Mouse (Mus musculus) heart, postnatal 0 days (tissue): ENCODE results near the gene Spock1. TPM values are rescaled to one million over a fixed set of nuclear protein-coding genes. Genes with fewer than 3 reads are reported as not detected.

Experiments used
- ATAC-seq: fragments of 200-750 bp; cut with Nextera tagmentation; 2 replicates; pipeline ENCODE4 v1.8.0; 2017; ENCODE audit warnings: low read depth, moderate number of reproducible peaks, moderate library complexity; ENCODE audit not compliant: insufficient read depth
- DNase-seq: peaks from one replicate; pipeline ENCODE4 v3.0.0-alpha.2; 2016; ENCODE audit warnings: low spot score
- H3K27ac ChIP-seq: fragments of 300-500 bp; sonication (generic); 2 replicates; pipeline ENCODE4 v1.5.1; 2014; ENCODE audit warnings: low read depth, mild to moderate bottlenecking
- H3K27me3 ChIP-seq: fragments of 300-500 bp; sonication (generic); 2 replicates; pipeline ENCODE4 v1.6.1; 2014; ENCODE audit warnings: low read length, mixed read lengths; ENCODE audit not compliant: control insufficient read depth, insufficient read depth
- H3K36me3 ChIP-seq: fragments of 300-500 bp; sonication (generic); replicated peaks from 2 replicates; pipeline ENCODE4 v1.6.1; 2014; ENCODE audit warnings: low read length, mixed read lengths; ENCODE audit not compliant: control insufficient read depth, insufficient read depth
- H3K4me1 ChIP-seq: fragments of 300-500 bp; sonication (generic); 2 replicates; pipeline ENCODE4 v1.6.1; 2014; ENCODE audit warnings: antibody characterized with exemption; ENCODE audit not compliant: control insufficient read depth, insufficient read depth
- H3K4me2 ChIP-seq: fragments of 300-500 bp; sonication (generic); 2 replicates; pipeline ENCODE4 v1.6.1; 2014; ENCODE audit warnings: low read depth, mild to moderate bottlenecking, low read length, moderate library complexity
- H3K4me3 ChIP-seq: fragments of 300-500 bp; sonication (generic); 2 replicates; pipeline ENCODE4 v1.5.1; 2014; ENCODE audit warnings: low read depth, low read length
- H3K9ac ChIP-seq: fragments of 300-500 bp; sonication (generic); replicated peaks from 2 replicates; pipeline ENCODE4 v1.6.1; 2014; ENCODE audit warnings: low read depth, low read length, mixed read lengths
- H3K9me3 ChIP-seq: fragments of 300-500 bp; sonication (generic); replicated peaks from 2 replicates; pipeline ENCODE4 v1.6.1; 2016; ENCODE audit warnings: low read length; ENCODE audit not compliant: control insufficient read depth
- CTCF ChIP-seq: IDR thresholded peaks from 2 replicates; pipeline ENCODE4 v1.5.1; 2016; ENCODE audit warnings: antibody characterized with exemption, control low read depth, low read depth
- EP300 ChIP-seq: IDR thresholded peaks from 2 replicates; pipeline ENCODE4 v1.6.1; 2016; ENCODE audit warnings: antibody characterized with exemption, low read depth
- WGBS: fragments of 180-500 bp; shearing (Covaris S2); extraction: QIAGEN DNeasy Blood & Tissue Kit; methylation state at CpG from one replicate; pipeline ENCODE4 v1.1.7; 2014; 5-methylcytosine and 5-hydroxymethylcytosine counted together
- polyA plus RNA-seq: library from polyadenylated mRNA; unstranded; fragments of >200 nt; fragmentation: Nextera tagmentation; extraction: Ambion mirVana; gene quantifications from 2 replicates; pipeline ENCODE4 v1.2.1, GENCODE M21; 2015
- total RNA-seq: library from RNA; depleted of rRNA; stranded (reverse); fragments of >200 nt; gene quantifications from 2 replicates; pipeline ENCODE4 v1.2.3, GENCODE M21; 2014; ENCODE audit warnings: low replicate concordance

The Spock1 gene
- total and polyA plus RNA-seq, 2 experiments from 2014 or later: 0.20 to 0.23 TPM

DNA sequence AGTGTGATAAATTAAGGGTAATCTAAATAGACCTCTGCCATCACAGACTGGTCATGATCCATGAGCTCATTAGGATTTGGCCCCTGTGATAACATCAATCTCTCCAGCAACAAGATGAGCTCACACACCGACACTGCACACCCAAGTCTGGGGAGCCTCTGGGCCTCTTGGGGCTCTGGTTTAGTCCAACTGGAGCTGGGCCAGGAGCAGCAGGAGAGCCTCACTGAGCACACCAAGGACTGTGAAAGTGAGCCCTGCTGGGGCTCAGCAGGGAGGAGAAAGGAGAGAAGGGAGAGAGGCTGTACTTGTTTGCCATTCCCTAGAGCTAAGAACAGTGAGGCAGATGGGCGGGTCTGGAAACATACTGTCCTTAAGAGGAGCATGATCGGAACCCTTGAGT is 248.3 kb downstream of the Spock1 start:
- TF ChIP-seq CTCF (no peak), EP300 (no peak)
- no peak for ATAC-seq
- Histone ChIP-seq H3K36me3 (no peaks in the 10 kb centered on the region), H3K27me3 (no peaks in the 10 kb centered on the region), H3K9ac (no peak overlapping the region), H3K27ac (no peak overlapping the region), H3K4me2 (no peak overlapping the region), H3K4me1 (no peaks in the 10 kb centered on the region), H3K9me3 (no peaks in the 10 kb centered on the region), H3K4me3 (no peak overlapping the region)
- 75% methylated on average over 3 of the region's 3 CpGs for WGBS
- DNase-seq: no peak

DNA sequence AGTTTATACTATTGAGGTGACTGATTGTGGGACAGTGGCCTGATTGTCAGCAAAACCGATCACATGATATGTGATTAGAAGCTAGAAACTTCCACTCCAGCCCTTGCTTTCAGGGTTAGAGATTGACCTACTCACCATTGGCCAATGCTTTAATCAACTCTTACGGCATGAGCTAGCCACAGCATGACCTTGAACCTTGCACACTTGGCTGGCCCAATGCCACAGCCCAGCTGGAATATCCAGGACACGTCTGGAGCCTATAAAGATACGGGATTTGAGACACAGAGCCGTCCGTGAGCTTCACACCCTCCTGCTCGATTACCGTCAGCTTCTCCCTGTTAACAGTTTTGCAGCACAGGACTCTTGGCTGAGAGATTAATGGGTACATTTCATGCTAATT is 251.5 kb downstream of the Spock1 start:
- TF ChIP-seq EP300 (no peak), CTCF (no peak)
- WGBS: 44% methylated on average over 8 of the region's 8 CpGs
- no peak overlapping the region for H3K9ac ChIP-seq
- ATAC-seq: no peak
- DNase-seq: no peak
- H3K4me3 ChIP-seq: no peak overlapping the region
- no peak overlapping the region for H3K27ac ChIP-seq
- no peaks in the 10 kb centered on the region for H3K4me1 ChIP-seq
- no peaks in the 10 kb centered on the region for H3K9me3 ChIP-seq
- no peak overlapping the region for H3K4me2 ChIP-seq
- H3K36me3 ChIP-seq: no peaks in the 10 kb centered on the region
- no peaks in the 10 kb centered on the region for H3K27me3 ChIP-seq

DNA sequence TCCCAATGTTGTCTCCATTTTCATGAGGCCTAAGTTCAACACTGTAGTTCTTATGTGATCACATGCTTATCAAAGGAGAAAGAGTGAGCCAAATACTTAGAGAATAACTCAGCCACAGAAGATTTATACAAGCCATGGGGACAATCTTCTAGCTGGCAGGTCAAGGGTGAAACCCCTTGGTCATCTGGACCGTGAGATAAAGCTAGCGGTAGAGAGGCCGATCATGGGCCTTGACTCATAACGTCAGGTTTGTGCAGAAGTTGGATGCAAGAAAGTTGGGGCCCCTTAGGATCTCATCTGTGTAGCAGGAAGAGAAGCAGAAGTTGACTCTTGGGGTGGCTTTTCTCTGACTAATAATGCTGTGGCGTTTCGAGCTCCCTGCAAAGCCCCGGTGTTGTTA is 253.8 kb downstream of the Spock1 start:
- Histone ChIP-seq H3K36me3 (no peaks in the 10 kb centered on the region), H3K9me3 (no peaks in the 10 kb centered on the region), H3K9ac (no peak overlapping the region), H3K4me3 (no peak overlapping the region), H3K4me2 (no peak overlapping the region), H3K27ac (no peak overlapping the region), H3K27me3 (no peaks in the 10 kb centered on the region), H3K4me1 (no peaks in the 10 kb centered on the region)
- TF ChIP-seq CTCF (no peak), EP300 (no peak)
- 77% methylated on average over 7 of the region's 7 CpGs for WGBS
- no peak for ATAC-seq
- no peak for DNase-seq

DNA sequence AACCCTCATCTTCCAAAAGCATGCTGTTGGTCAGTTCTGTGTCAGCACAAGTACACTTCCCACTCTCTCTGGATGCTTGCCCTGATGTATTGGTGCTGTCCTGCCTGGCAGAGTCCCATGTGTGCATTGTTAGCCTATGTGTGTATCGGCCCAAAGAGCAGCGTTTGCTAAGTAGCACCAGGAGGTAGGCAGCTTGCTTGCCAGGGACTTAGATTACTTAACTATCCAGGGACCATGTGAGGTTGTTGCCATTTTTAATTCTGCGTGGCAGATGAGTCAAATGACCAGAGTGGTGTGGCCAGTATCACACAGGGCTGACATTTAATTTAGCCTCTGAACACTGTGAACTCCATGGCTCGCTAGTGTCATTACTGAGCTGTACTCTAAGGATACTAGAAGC is 256.9 kb downstream of the Spock1 start:
- Histone ChIP-seq H3K9ac (no peak overlapping the region), H3K4me2 (no peak overlapping the region), H3K4me1 (no peaks in the 10 kb centered on the region), H3K9me3 (no peaks in the 10 kb centered on the region), H3K4me3 (no peak overlapping the region), H3K27me3 (no peaks in the 10 kb centered on the region), H3K36me3 (no peaks in the 10 kb centered on the region), H3K27ac (no peak overlapping the region)
- TF ChIP-seq EP300 (no peak), CTCF (no peak)
- no peak for DNase-seq
- no peak for ATAC-seq
- 59% methylated on average over 4 of the region's 4 CpGs for WGBS

DNA sequence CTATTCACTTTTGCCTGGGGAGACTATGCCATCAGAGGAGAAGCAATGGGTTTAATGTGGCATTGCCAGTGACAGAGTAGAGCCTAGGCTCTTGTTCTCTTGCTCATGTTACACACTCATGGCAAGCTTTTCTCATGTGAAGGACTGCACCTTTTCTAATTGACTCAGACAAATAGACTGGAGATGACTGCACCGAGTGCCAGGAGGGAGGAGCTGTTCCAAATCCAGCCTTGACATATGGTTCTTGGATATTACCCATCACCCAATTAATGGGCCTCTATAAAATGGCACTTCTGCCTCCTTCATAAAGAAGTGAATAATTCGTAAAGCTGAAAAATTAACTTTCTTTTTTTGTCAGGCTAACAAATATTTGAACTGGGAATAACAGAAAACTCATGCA is 259.3 kb downstream of the Spock1 start:
- H3K9ac ChIP-seq: no peak overlapping the region
- no peak for DNase-seq
- no peak overlapping the region for H3K4me3 ChIP-seq
- no peaks in the 10 kb centered on the region for H3K36me3 ChIP-seq
- TF ChIP-seq CTCF (no peak), EP300 (no peak)
- no peaks in the 10 kb centered on the region for H3K9me3 ChIP-seq
- no peaks in the 10 kb centered on the region for H3K4me1 ChIP-seq
- WGBS: 69% methylated on average over 2 of the region's 2 CpGs
- no peak for ATAC-seq
- H3K27ac ChIP-seq: no peak overlapping the region
- no peaks in the 10 kb centered on the region for H3K27me3 ChIP-seq
- H3K4me2 ChIP-seq: no peak overlapping the region

DNA sequence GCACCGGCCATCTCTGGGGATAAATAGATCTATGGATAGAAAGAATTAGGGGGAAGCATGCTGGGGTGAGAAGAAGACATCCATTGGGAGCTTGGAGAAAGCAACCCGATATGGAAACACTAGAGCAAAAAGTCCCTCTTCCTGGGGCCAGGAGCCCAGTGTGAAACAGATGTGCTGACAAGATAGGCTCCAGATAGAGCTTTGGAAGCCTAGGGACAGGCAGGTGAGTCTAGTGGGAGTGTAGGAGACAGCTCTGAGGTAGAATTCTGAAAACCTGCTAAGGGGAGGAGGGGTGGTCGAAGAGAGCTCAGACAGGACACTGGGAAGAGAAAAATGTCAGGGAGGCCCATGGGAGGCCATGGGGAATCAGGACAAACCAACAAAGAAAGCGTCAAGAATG is 260.7 kb downstream of the Spock1 start:
- H3K36me3 ChIP-seq: no peaks in the 10 kb centered on the region
- H3K4me1 ChIP-seq: no peaks in the 10 kb centered on the region
- TF ChIP-seq EP300 (no peak), CTCF (no peak)
- DNase-seq: no peak
- H3K9me3 ChIP-seq: no peaks in the 10 kb centered on the region
- no peak overlapping the region for H3K4me3 ChIP-seq
- H3K27ac ChIP-seq: no peak overlapping the region
- H3K4me2 ChIP-seq: no peak overlapping the region
- no peak for ATAC-seq
- H3K9ac ChIP-seq: no peak overlapping the region
- H3K27me3 ChIP-seq: no peaks in the 10 kb centered on the region
- WGBS: 68% methylated on average over 4 of the region's 4 CpGs
